Mouse (Mus musculus) lung, postnatal 14 days (tissue): Measurements from ENCODE around the gene Odam.

Experiments used
- DNase-seq: peaks from one replicate; pipeline ENCODE4 v3.0.0; 2021

Odam gene

GRCm38 (mm10) chr5:87884729-87885128, at the start of gene Odam:
Gene Odam (plus strand): TSS chr5:87885029.
- DNase-seq = no peak

GRCm38 (mm10) chr5:87855136-87855716, 29.6 kb upstream of the Odam start:
- no peak for DNase-seq

- no peak for DNase-seq
Measured at GRCm38 (mm10) chr5:87870084-87870483, 14.7 kb upstream of the Odam start.

- no peak for DNase-seq
Measured at GRCm38 (mm10) chr5:87871423-87871822, 13.4 kb upstream of the Odam start.

GRCm38 (mm10) chr5:87925372-87925771, 40.5 kb downstream of the Odam start, which contains the start of gene Csn3:
Gene Csn3 (plus strand): TSS chr5:87925579.
- no peak for DNase-seq

- no peak for DNase-seq
Measured at GRCm38 (mm10) chr5:87931603-87932002, 46.8 kb downstream of the Odam start.

- no peak for DNase-seq
Measured at GRCm38 (mm10) chr5:87940752-87941151, 55.9 kb downstream of the Odam start.

- DNase-seq = no peak
Measured at GRCm38 (mm10) chr5:87942515-87942914, 57.7 kb downstream of the Odam start.
